Mouse (Mus musculus) CH12.LX (cell line): Measurements from ENCODE around the gene Hpn. TPM values are rescaled to one million over a fixed set of nuclear protein-coding genes. Genes with fewer than 3 reads are reported as not detected.
A peak's percentile ranks its signal among the peaks of the same experiment; 100 is the strongest.

Experiments
- DNase-seq: peaks from one replicate; pipeline ENCODE4 v3.0.0-alpha.2; 2013; ENCODE audit errors: extremely low read depth
- H3K27ac ChIP-seq: 2 replicates; pipeline ENCODE4 v1.5.1; 2012; ENCODE audit warnings: low read depth, mild to moderate bottlenecking, control low read depth, moderate library complexity; ENCODE audit not compliant: insufficient read depth
- H3K27me3 ChIP-seq: replicated peaks from 2 replicates; pipeline ENCODE3; 2012; ENCODE audit warnings: inconsistent platforms
- H3K36me3 ChIP-seq, 2 experiments: replicated peaks in 1 of 2; 2 replicates each; pipeline versions ENCODE3 to v1.6.1; 2012; ENCODE audit warnings: inconsistent platforms in 1 of 2, low read length in 1 of 2, mild to moderate bottlenecking in 1 of 2, mixed read lengths in 1 of 2, moderate library complexity in 1 of 2; ENCODE audit not compliant: control insufficient read depth in 1 of 2, insufficient read depth in 1 of 2
- H3K4me1 ChIP-seq, 2 experiments: 2 replicates each; pipeline ENCODE4 v1.6.1; 2012; ENCODE audit warnings: inconsistent platforms in 1 of 2, moderate library complexity in 1 of 2; ENCODE audit not compliant: insufficient read depth in 2 of 2, control insufficient read depth in 1 of 2
- H3K4me2 ChIP-seq: 2 replicates; pipeline ENCODE4 v1.6.1; 2012; ENCODE audit warnings: low read depth, mild to moderate bottlenecking, control low read depth; ENCODE audit not compliant: poor library complexity, insufficient read depth, severe bottlenecking
- H3K4me3 ChIP-seq, 3 experiments: fragments of 150-350 bp in 1 of 3; sonication (generic) in 1 of 3; replicated peaks in 1 of 3; 2 replicates each; pipeline versions ENCODE3 to v1.5.1; 2011 to 2012; ENCODE audit warnings: low read depth in 2 of 3, low read length in 2 of 3, mild to moderate bottlenecking in 2 of 3, moderate library complexity in 2 of 3, control low read depth in 1 of 3, improper control_type of control experiment in 1 of 3, inconsistent platforms in 1 of 3, mixed read lengths in 1 of 3; ENCODE audit not compliant: poor library complexity in 1 of 3
- H3K79me2 ChIP-seq: replicated peaks from 2 replicates; pipeline ENCODE4 v1.6.1; 2012; ENCODE audit warnings: mild to moderate bottlenecking, moderate library complexity; ENCODE audit not compliant: control insufficient read depth, poor library complexity, insufficient read depth, severe bottlenecking; ENCODE audit errors: extremely low read depth
- H3K9ac ChIP-seq: 2 replicates; pipeline ENCODE4 v1.6.1; 2012; ENCODE audit warnings: low read depth, mild to moderate bottlenecking, control low read depth, moderate library complexity; ENCODE audit not compliant: insufficient read depth
- H3K9me3 ChIP-seq: replicated peaks from 2 replicates; pipeline ENCODE3; 2012; ENCODE audit warnings: low read length, inconsistent platforms, mixed read lengths
- BHLHE40 ChIP-seq: IDR thresholded peaks from 2 replicates; pipeline ENCODE4 v1.6.1; 2011; ENCODE audit warnings: mild to moderate bottlenecking, low read depth, low read length, improper control_type of control experiment
- CHD1 ChIP-seq: IDR thresholded peaks from 2 replicates; pipeline ENCODE4 v1.6.1; 2012; ENCODE audit warnings: low read depth, low read length, improper control_type of control experiment, inconsistent platforms
- CHD2 ChIP-seq: IDR thresholded peaks from 2 replicates; pipeline ENCODE4 v1.6.1; 2011; ENCODE audit warnings: low read length, improper control_type of control experiment
- E2F4 ChIP-seq: IDR thresholded peaks from 2 replicates; pipeline ENCODE4 v1.6.1; 2011; ENCODE audit warnings: low read depth, low read length, improper control_type of control experiment; ENCODE audit not compliant: insufficient replicate concordance
- ELF1 ChIP-seq: IDR thresholded peaks from 2 replicates; pipeline ENCODE4 v1.6.1; 2014; ENCODE audit warnings: low read depth, mild to moderate bottlenecking, inconsistent platforms, low read length, improper control_type of control experiment
- ETS1 ChIP-seq: conservative IDR thresholded peaks from 2 replicates; pipeline ENCODE4 v1.6.1; 2012; ENCODE audit warnings: low read depth, mild to moderate bottlenecking, inconsistent platforms, low read length, improper control_type of control experiment, moderate library complexity
- HCFC1 ChIP-seq: IDR thresholded peaks from 2 replicates; pipeline ENCODE4 v1.6.1; 2012; ENCODE audit warnings: low read depth, mild to moderate bottlenecking, inconsistent platforms, low read length, improper control_type of control experiment
- IRF4 ChIP-seq: IDR thresholded peaks from 2 replicates; pipeline ENCODE4 v1.6.1; 2014; ENCODE audit warnings: low read depth, mild to moderate bottlenecking, inconsistent platforms, low read length, improper control_type of control experiment
- JUN ChIP-seq: IDR thresholded peaks from 2 replicates; pipeline ENCODE4 v1.6.1; 2011; ENCODE audit warnings: low read depth, mild to moderate bottlenecking, low read length, improper control_type of control experiment, moderate library complexity; ENCODE audit not compliant: insufficient read depth
- KAT2A ChIP-seq: IDR thresholded peaks from 2 replicates; pipeline ENCODE4 v1.6.1; 2012; ENCODE audit warnings: low read length, improper control_type of control experiment, inconsistent platforms; ENCODE audit not compliant: insufficient replicate concordance
- MAX ChIP-seq: IDR thresholded peaks from 2 replicates; pipeline ENCODE4 v1.6.1; 2011; ENCODE audit warnings: low read length, improper control_type of control experiment
- MXI1 ChIP-seq: IDR thresholded peaks from 2 replicates; pipeline ENCODE4 v1.6.1; 2011; ENCODE audit warnings: mild to moderate bottlenecking, low read depth, low read length, improper control_type of control experiment
- NELFE ChIP-seq: IDR thresholded peaks from 2 replicates; pipeline ENCODE4 v1.6.1; 2011; ENCODE audit warnings: low read depth, low read length, improper control_type of control experiment
- POLR2A ChIP-seq: IDR thresholded peaks from 2 replicates; pipeline ENCODE4 v1.6.1; 2011; ENCODE audit warnings: low read depth, mild to moderate bottlenecking, improper control_type of control experiment, low read length
- RCOR1 ChIP-seq: conservative IDR thresholded peaks from 2 replicates; pipeline ENCODE4 v1.6.1; 2012; ENCODE audit warnings: low read depth, mild to moderate bottlenecking, inconsistent platforms, low read length, improper control_type of control experiment
- SIN3A ChIP-seq: IDR thresholded peaks from 2 replicates; pipeline ENCODE4 v1.6.1; 2012; ENCODE audit warnings: low read length, improper control_type of control experiment, inconsistent platforms
- SMC3 ChIP-seq: IDR thresholded peaks from 2 replicates; pipeline ENCODE4 v1.6.1; 2011; ENCODE audit warnings: low read depth, low read length, improper control_type of control experiment
- TBP ChIP-seq: conservative IDR thresholded peaks from 2 replicates; pipeline ENCODE4 v1.6.1; 2011; ENCODE audit warnings: low read depth, low read length, improper control_type of control experiment
- TCF12 ChIP-seq: IDR thresholded peaks from 2 replicates; pipeline ENCODE4 v1.6.1; 2014; ENCODE audit warnings: low read depth, mild to moderate bottlenecking, inconsistent platforms, low read length, improper control_type of control experiment
- UBTF ChIP-seq: IDR thresholded peaks from 2 replicates; pipeline ENCODE4 v1.6.1; 2012; ENCODE audit warnings: low read depth, mild to moderate bottlenecking, inconsistent platforms, low read length, improper control_type of control experiment, moderate library complexity
- ZC3H11A ChIP-seq: IDR thresholded peaks from 2 replicates; pipeline ENCODE4 v1.6.1; 2012; ENCODE audit warnings: low read depth, mild to moderate bottlenecking, inconsistent platforms, low read length, improper control_type of control experiment
- ZNF384 ChIP-seq: IDR thresholded peaks from 2 replicates; pipeline ENCODE4 v1.6.1; 2012; ENCODE audit warnings: low read depth, low read length, improper control_type of control experiment, inconsistent platforms
- dilution Hi-C: fragments of 300-500 bp; cut with MboI; formaldehyde crosslinking; loops from 2 replicates; pipeline ENCODE4 v1.14.3; 2020; ENCODE audit warnings: low sequenced_read_pairs; ENCODE audit not compliant: extremely low pct_unique_long_range_greater_than_20kb, extremely low pct_ligation_motif_present
- in situ Hi-C: fragments of 300-500 bp; cut with MboI; formaldehyde crosslinking; loops from 3 replicates; pipeline ENCODE4 v1.14.3; 2019; ENCODE audit warnings: low sequenced_read_pairs, low pct_ligation_motif_present, low pct_unique_long_range_greater_than_20kb, mixed read lengths
- polyA plus RNA-seq: library from polyadenylated mRNA; unstranded; fragments of >175 nt; gene quantifications from 2 replicates; pipeline ENCODE4 v1.2.1, GENCODE M21; 2012; ENCODE audit warnings: low read depth; ENCODE audit not compliant: insufficient read length
- total RNA-seq, 2 experiments: library from RNA; depleted of rRNA; stranded (reverse); fragments of 300-350 nt in 1 of 2; fragments of >200 nt in 1 of 2; gene quantifications; 2 replicates each; pipeline ENCODE4 v1.2.3; 2012 to 2014

Hpn gene
- total and polyA plus RNA-seq, 3 experiments = 3.0 to 16.7 (median 8.7) TPM

GRCm38 (mm10) chr7:31151301-31152241 lies 36.5 kb upstream of the Hpn start (continued):
- TF ChIP-seq CHD1 = peak; percentile 33; the same call in 1 of the 2 replicates
- TF ChIP-seq TBP = no peak; the same call in 1 of the 2 replicates
- TF ChIP-seq JUN = no peak
- TF ChIP-seq E2F4 = no peak
- TF ChIP-seq RCOR1 = no peak; the same call in 1 of the 2 replicates
- no peak for TF ChIP-seq UBTF
- TF ChIP-seq ELF1 = peak; percentile 57; the same call in 1 of the 2 replicates
- peak; percentile 62 for TF ChIP-seq IRF4
- no peak for TF ChIP-seq KAT2A
- TF ChIP-seq ZC3H11A = no peak
- peak; percentile 37; the same call in 1 of the 2 replicates for TF ChIP-seq SIN3A
- TF ChIP-seq ETS1 = peak; percentile 85
- no peak; the same call in 1 of the 2 replicates for TF ChIP-seq HCFC1
- TF ChIP-seq BHLHE40 = peak; percentile 86
- TF ChIP-seq SMC3 = no peak
- peak; percentile 94 for TF ChIP-seq ZNF384
- no peak; the same call in 1 of the 2 replicates for TF ChIP-seq NELFE

GRCm38 (mm10) chr7:31150566-31151300 lies 35.6 kb upstream of the Hpn start:
- H3K4me3 ChIP-seq = peak overlapping the region; percentile 82 to 97 (median 96)
- dilution Hi-C loops = no loop called here
- H3K9me3 ChIP-seq = no peaks in the 10 kb centered on the region
- TF ChIP-seq KAT2A = 0 out of 2 replicates have a peak, but pooled peaks have one; percentile 4
- TF ChIP-seq UBTF = peak; percentile 89; the same call in 1 of the 2 replicates
- peak; percentile 27; the same call in 1 of the 2 replicates for TF ChIP-seq MXI1
- TF ChIP-seq NELFE = no peak; the same call in 1 of the 2 replicates
- TF ChIP-seq MAX = no peak
- TF ChIP-seq TCF12 = peak; percentile 56
- TF ChIP-seq POLR2A = peak; percentile 56; the same call in 1 of the 2 replicates
- 0 out of 2 replicates have a peak, but pooled peaks have one; percentile 25 for TF ChIP-seq ELF1
- peak; percentile 11; the same call in 1 of the 2 replicates for TF ChIP-seq CHD2
- in situ Hi-C loops = no loop called here
- H3K79me2 ChIP-seq = peaks cover 48% of the 10 kb centered on the region
- peak; percentile 80 for DNase-seq
- H3K36me3 ChIP-seq = peaks cover 13 to 36% of the 10 kb centered on the region in 2 experiments
- H3K4me1 ChIP-seq = peaks cover 21 to 54% of the 10 kb centered on the region in 2 experiments
- H3K27ac ChIP-seq = peak overlapping the region; percentile 89
- H3K9ac ChIP-seq = peak overlapping the region; percentile 85
- H3K4me2 ChIP-seq = peak overlapping the region; percentile 58; the same call in 1 of the 2 replicates
- no peaks in the 10 kb centered on the region for H3K27me3 ChIP-seq
